Mouse (Mus musculus): ENCODE data around the gene Prkcb. TPM values are rescaled to one million over a fixed set of nuclear protein-coding genes. Genes with fewer than 3 reads are reported as not detected.

The Prkcb gene
- polyA plus RNA-seq, 1 experiment, result 6.1 TPM

GRCm38 (mm10) chr7:122245976-122246375 is 42.6 kb upstream of the Prkcb start:
- no peaks in the 10 kb centered on the region for H3K4me1 ChIP-seq (ENCODE audit: control insufficient read depth, insufficient read depth, low read length)
- no peak for TF ChIP-seq CTCF (conservative IDR thresholded peaks at IDR 0.05; ENCODE audit: insufficient read depth, insufficient read length, low read depth, low read length)
- no peak for TF ChIP-seq POLR2A (IDR thresholded peaks at IDR 0.05; ENCODE audit: low read depth, low read length)
- DNase-seq, result no peak
- H3K36me3 ChIP-seq (ENCODE audit: control insufficient read depth, insufficient read depth, low read length), result no peaks in the 10 kb centered on the region
- no peak overlapping the region for H3K27ac ChIP-seq (ENCODE audit: insufficient read depth, low read depth, low read length)
- WGBS, result 52% methylated on average over 3 of the region's 5 CpGs
- H3K4me3 ChIP-seq (ENCODE audit: insufficient read depth, low read depth, low read length), result no peak overlapping the region
- no peaks in the 10 kb centered on the region for H3K27me3 ChIP-seq (replicated peaks; ENCODE audit: control insufficient read depth, insufficient read depth, low read length)

- Histone ChIP-seq H3K4me1 (ENCODE audit: control insufficient read depth, insufficient read depth, low read length) (no peaks in the 10 kb centered on the region), H3K36me3 (ENCODE audit: control insufficient read depth, insufficient read depth, low read length) (no peaks in the 10 kb centered on the region), H3K27ac (ENCODE audit: insufficient read depth, low read depth, low read length) (no peak overlapping the region), H3K4me3 (ENCODE audit: insufficient read depth, low read depth, low read length) (no peak overlapping the region), H3K27me3 (replicated peaks; ENCODE audit: control insufficient read depth, insufficient read depth, low read length) (no peaks in the 10 kb centered on the region)
- WGBS, result 64% methylated on average over 10 of the region's 10 CpGs
- no peak for DNase-seq
- TF ChIP-seq CTCF (conservative IDR thresholded peaks at IDR 0.05; ENCODE audit: insufficient read depth, insufficient read length, low read depth, low read length), result no peak
- no peak for TF ChIP-seq POLR2A (IDR thresholded peaks at IDR 0.05; ENCODE audit: low read depth, low read length)
Observed at GRCm38 (mm10) chr7:122247254-122247864, 41.2 kb upstream of the Prkcb start.

- Histone ChIP-seq H3K27ac (ENCODE audit: insufficient read depth, low read depth, low read length) (no peak overlapping the region), H3K4me1 (ENCODE audit: control insufficient read depth, insufficient read depth, low read length) (no peaks in the 10 kb centered on the region), H3K27me3 (replicated peaks; ENCODE audit: control insufficient read depth, insufficient read depth, low read length) (no peaks in the 10 kb centered on the region), H3K36me3 (ENCODE audit: control insufficient read depth, insufficient read depth, low read length) (no peaks in the 10 kb centered on the region), H3K4me3 (ENCODE audit: insufficient read depth, low read depth, low read length) (no peak overlapping the region)
- TF ChIP-seq POLR2A (IDR thresholded peaks at IDR 0.05; ENCODE audit: low read depth, low read length) (no peak), CTCF (conservative IDR thresholded peaks at IDR 0.05; ENCODE audit: insufficient read depth, insufficient read length, low read depth, low read length) (no peak)
- no peak for DNase-seq
- 87% methylated on average over 9 of the region's 9 CpGs for WGBS
Observed at GRCm38 (mm10) chr7:122249321-122249821, 39.2 kb upstream of the Prkcb start.

GRCm38 (mm10) chr7:122251197-122252011 is 37.1 kb upstream of the Prkcb start:
- no peak overlapping the region for H3K4me3 ChIP-seq (ENCODE audit: insufficient read depth, low read depth, low read length)

GRCm38 (mm10) chr7:122256722-122257121 is 31.8 kb upstream of the Prkcb start:
- Histone ChIP-seq H3K27ac (ENCODE audit: insufficient read depth, low read depth, low read length) (no peak overlapping the region), H3K27me3 (replicated peaks; ENCODE audit: control insufficient read depth, insufficient read depth, low read length) (no peaks in the 10 kb centered on the region), H3K4me3 (ENCODE audit: insufficient read depth, low read depth, low read length) (no peak overlapping the region), H3K4me1 (ENCODE audit: control insufficient read depth, insufficient read depth, low read length) (no peaks in the 10 kb centered on the region), H3K36me3 (ENCODE audit: control insufficient read depth, insufficient read depth, low read length) (no peaks in the 10 kb centered on the region)
- TF ChIP-seq POLR2A (IDR thresholded peaks at IDR 0.05; ENCODE audit: low read depth, low read length), result no peak
- no peak for TF ChIP-seq CTCF (conservative IDR thresholded peaks at IDR 0.05; ENCODE audit: insufficient read depth, insufficient read length, low read depth, low read length)
- no peak for DNase-seq
- 77% methylated on average over 7 of the region's 7 CpGs for WGBS

More at GRCm38 (mm10) chr7:122251197-122252011, 37.1 kb upstream of the Prkcb start:
- DNase-seq, result peak; percentile 73
- no peak overlapping the region for H3K27ac ChIP-seq (ENCODE audit: insufficient read depth, low read depth, low read length)
- H3K27me3 ChIP-seq (replicated peaks; ENCODE audit: control insufficient read depth, insufficient read depth, low read length), result no peaks in the 10 kb centered on the region
- peak; percentile 67 for TF ChIP-seq CTCF (conservative IDR thresholded peaks at IDR 0.05; ENCODE audit: insufficient read depth, insufficient read length, low read depth, low read length)
- TF ChIP-seq POLR2A (IDR thresholded peaks at IDR 0.05; ENCODE audit: low read depth, low read length), result no peak
- no peaks in the 10 kb centered on the region for H3K36me3 ChIP-seq (ENCODE audit: control insufficient read depth, insufficient read depth, low read length)
- WGBS, result 29% methylated on average over 21 of the region's 21 CpGs
- H3K4me1 ChIP-seq (ENCODE audit: control insufficient read depth, insufficient read depth, low read length), result no peaks in the 10 kb centered on the region

- 74% methylated on average over 4 of the region's 4 CpGs for WGBS
- no peak overlapping the region for H3K27ac ChIP-seq (ENCODE audit: insufficient read depth, low read depth, low read length)
- no peak for DNase-seq
- no peaks in the 10 kb centered on the region for H3K27me3 ChIP-seq (replicated peaks; ENCODE audit: control insufficient read depth, insufficient read depth, low read length)
- no peak overlapping the region for H3K4me3 ChIP-seq (ENCODE audit: insufficient read depth, low read depth, low read length)
- H3K36me3 ChIP-seq (ENCODE audit: control insufficient read depth, insufficient read depth, low read length), result no peaks in the 10 kb centered on the region
- H3K4me1 ChIP-seq (ENCODE audit: control insufficient read depth, insufficient read depth, low read length), result no peaks in the 10 kb centered on the region
- TF ChIP-seq POLR2A (IDR thresholded peaks at IDR 0.05; ENCODE audit: low read depth, low read length) (no peak), CTCF (conservative IDR thresholded peaks at IDR 0.05; ENCODE audit: insufficient read depth, insufficient read length, low read depth, low read length) (no peak)
Observed at GRCm38 (mm10) chr7:122258521-122258920, 30.0 kb upstream of the Prkcb start.

GRCm38 (mm10) chr7:122260055-122260602 is 28.4 kb upstream of the Prkcb start:
- Histone ChIP-seq H3K4me3 (ENCODE audit: insufficient read depth, low read depth, low read length) (no peak overlapping the region), H3K27me3 (replicated peaks; ENCODE audit: control insufficient read depth, insufficient read depth, low read length) (no peaks in the 10 kb centered on the region), H3K27ac (ENCODE audit: insufficient read depth, low read depth, low read length) (no peak overlapping the region), H3K4me1 (ENCODE audit: control insufficient read depth, insufficient read depth, low read length) (no peaks in the 10 kb centered on the region), H3K36me3 (ENCODE audit: control insufficient read depth, insufficient read depth, low read length) (no peaks in the 10 kb centered on the region)
- TF ChIP-seq CTCF (conservative IDR thresholded peaks at IDR 0.05; ENCODE audit: insufficient read depth, insufficient read length, low read depth, low read length) (no peak), POLR2A (IDR thresholded peaks at IDR 0.05; ENCODE audit: low read depth, low read length) (no peak)
- WGBS, result 75% methylated on average over 5 of the region's 5 CpGs
- peak; percentile 13 for DNase-seq
